Mouse (Mus musculus) hindbrain, embryonic 14.5 days (tissue): ENCODE results near the gene Arv1. TPM values are rescaled to one million over a fixed set of nuclear protein-coding genes. Genes with fewer than 3 reads are reported as not detected.

Experiments used
- ATAC-seq: fragments of 200-750 bp; cut with Nextera tagmentation; 2 replicates; pipeline ENCODE4 v1.8.0; 2017; ENCODE audit warnings: moderate number of reproducible peaks, mild to moderate bottlenecking, moderate TSS enrichment, moderate library complexity; ENCODE audit not compliant: low FRiP score
- DNase-seq: peaks from one replicate; pipeline ENCODE4 v3.0.0-alpha.2; 2015; ENCODE audit warnings: low spot score
- H3K27ac ChIP-seq: fragments of 300-500 bp; sonication (generic); 2 replicates; pipeline ENCODE4 v1.5.1; 2014; ENCODE audit warnings: mild to moderate bottlenecking, moderate library complexity
- H3K27me3 ChIP-seq: fragments of 300-500 bp; sonication (generic); 2 replicates; pipeline ENCODE4 v1.6.1; 2014; ENCODE audit warnings: mild to moderate bottlenecking, low read length, mixed read lengths; ENCODE audit not compliant: control insufficient read depth, insufficient read depth
- H3K36me3 ChIP-seq: fragments of 300-500 bp; sonication (generic); replicated peaks from 2 replicates; pipeline ENCODE4 v1.6.1; 2014; ENCODE audit not compliant: control insufficient read depth, insufficient read depth
- H3K4me1 ChIP-seq: fragments of 300-500 bp; sonication (generic); replicated peaks from 2 replicates; pipeline ENCODE4 v1.6.1; 2014; ENCODE audit warnings: antibody characterized with exemption, low read length, mixed read lengths; ENCODE audit not compliant: control insufficient read depth, insufficient read depth
- H3K4me2 ChIP-seq: fragments of 300-500 bp; sonication (generic); replicated peaks from 2 replicates; pipeline ENCODE4 v1.6.1; 2014; ENCODE audit warnings: mild to moderate bottlenecking, moderate library complexity
- H3K4me3 ChIP-seq: fragments of 300-500 bp; sonication (generic); replicated peaks from 2 replicates; pipeline ENCODE4 v1.5.1; 2014; ENCODE audit warnings: mild to moderate bottlenecking, low read length
- H3K9ac ChIP-seq: fragments of 300-500 bp; sonication (generic); 2 replicates; pipeline ENCODE4 v1.6.1; 2014
- H3K9me3 ChIP-seq: fragments of 300-500 bp; sonication (generic); 2 replicates; pipeline ENCODE4 v1.6.1; 2016; ENCODE audit warnings: low read length; ENCODE audit not compliant: control insufficient read depth
- WGBS: fragments of 180-500 bp; shearing (Covaris S2); extraction: QIAGEN DNeasy Blood & Tissue Kit; methylation state at CpG from one replicate; pipeline ENCODE4 v1.1.7; 2014; 5-methylcytosine and 5-hydroxymethylcytosine counted together
- polyA plus RNA-seq: library from polyadenylated mRNA; unstranded; fragments of >200 nt; fragmentation: Nextera tagmentation; extraction: Ambion mirVana; gene quantifications from 2 replicates; pipeline ENCODE4 v1.2.1, GENCODE M21; 2014

Gene Arv1
- polyA plus RNA-seq, 1 experiment from 2014 or later = 32.0 TPM

DNA sequence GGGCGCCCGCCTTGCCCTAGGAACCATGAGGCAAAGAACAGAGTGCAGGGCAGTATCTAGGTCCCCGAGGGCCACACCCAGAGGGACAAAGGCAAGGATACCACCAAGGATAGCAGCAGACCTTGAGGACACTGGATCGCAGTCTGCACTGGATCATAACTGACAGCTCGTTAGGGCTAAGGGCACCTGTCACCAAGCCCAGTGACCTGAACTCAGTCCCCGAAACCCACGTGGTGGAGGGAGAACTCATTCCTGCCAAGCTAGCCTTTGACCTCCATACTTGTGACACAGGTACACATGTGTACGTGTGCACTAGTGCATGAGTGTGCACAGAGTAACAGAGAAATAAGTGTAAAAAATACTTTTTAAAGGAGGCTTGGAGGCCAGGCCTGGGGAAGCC lies 6.2 kb upstream of the Arv1 start:
- Histone ChIP-seq H3K4me2 (no peak overlapping the region), H3K27ac (no peak overlapping the region), H3K9ac (no peak overlapping the region), H3K4me3 (no peak overlapping the region), H3K27me3 (no peaks in the 10 kb centered on the region), H3K36me3 (peaks cover 33% of the 10 kb centered on the region), H3K4me1 (peaks cover 7% of the 10 kb centered on the region; the same call in 1 of the 2 replicates), H3K9me3 (no peaks in the 10 kb centered on the region)
- WGBS = 85% methylated on average over 8 of the region's 8 CpGs
- DNase-seq (no peak), ATAC-seq (no peak)

DNA sequence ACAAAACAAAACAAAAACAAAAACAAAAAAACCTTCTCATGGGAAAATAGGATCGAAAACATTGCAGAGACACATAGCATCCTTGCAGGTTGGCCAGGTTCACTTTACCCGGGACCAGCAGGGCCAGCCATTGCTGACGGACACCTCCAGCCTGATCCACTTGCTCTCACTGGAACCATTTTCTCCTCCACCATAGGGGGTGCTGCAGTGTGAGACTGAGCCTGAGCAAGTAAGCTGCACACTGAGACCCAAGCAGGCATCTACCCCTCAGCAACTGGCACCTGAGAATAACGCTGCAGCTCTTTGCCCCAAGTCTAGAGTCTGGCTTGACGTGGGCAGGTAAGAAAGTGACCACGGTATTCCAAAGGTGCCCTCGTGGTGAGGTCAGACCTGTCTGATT lies 1.8 kb upstream of the Arv1 start:
- Histone ChIP-seq H3K36me3 (peaks cover 2% of the 10 kb centered on the region; the same call in 1 of the 2 replicates), H3K9me3 (no peaks in the 10 kb centered on the region), H3K9ac (no peak overlapping the region), H3K27ac (no peak overlapping the region), H3K4me2 (peak overlapping the region; percentile 68; the same call in 1 of the 2 replicates), H3K4me1 (peaks cover 22% of the 10 kb centered on the region), H3K27me3 (no peaks in the 10 kb centered on the region), H3K4me3 (no peak overlapping the region)
- 79% methylated on average over 7 of the region's 7 CpGs for WGBS
- no peak for ATAC-seq
- no peak for DNase-seq

DNA sequence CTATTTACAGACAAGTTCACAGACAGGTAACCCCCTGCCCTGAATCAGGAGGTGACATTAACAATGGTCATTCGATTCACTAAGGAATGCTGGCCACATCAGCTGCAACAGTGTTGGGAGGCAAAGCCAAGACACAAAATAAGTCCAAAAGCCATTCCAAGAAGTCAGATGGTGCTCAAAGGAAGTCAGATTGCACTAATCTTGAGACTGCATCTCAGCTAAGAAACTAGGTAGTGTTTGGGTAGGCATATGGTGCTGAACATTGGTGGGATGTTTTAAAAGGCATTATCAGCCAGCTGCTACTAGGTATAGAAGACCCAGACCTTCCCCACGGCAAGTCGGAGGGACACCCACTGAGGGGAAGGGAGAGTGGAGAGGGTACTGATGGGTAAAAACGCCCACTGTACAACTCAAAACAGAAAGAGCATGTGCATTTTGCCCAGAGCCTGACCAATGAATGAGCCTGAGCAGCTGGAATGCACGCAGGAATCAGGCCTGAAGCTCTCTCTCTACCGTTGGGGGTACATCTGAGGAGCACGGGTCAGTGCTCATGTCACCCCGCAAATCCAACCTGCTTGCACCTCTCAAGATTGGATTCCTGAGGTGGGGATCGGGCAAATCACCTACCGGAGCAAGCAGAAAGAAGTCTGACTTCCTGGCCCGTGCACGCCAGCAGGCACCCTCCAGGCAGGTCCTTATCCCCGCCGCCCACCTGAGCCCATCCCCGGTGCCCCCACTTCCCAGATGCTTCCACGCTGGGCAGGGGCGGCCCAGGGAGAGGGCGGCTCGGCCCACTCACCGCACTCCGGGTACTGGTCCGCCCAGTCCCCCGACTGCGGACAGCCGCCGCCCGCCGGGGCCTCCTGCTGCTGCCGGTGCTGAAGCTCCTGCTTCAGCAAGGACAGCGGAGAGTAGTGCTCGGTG lies 739 bp upstream of the Arv1 start:
- H3K9me3 ChIP-seq = no peaks in the 10 kb centered on the region
- peak overlapping the region; percentile 91 for H3K4me3 ChIP-seq
- peak overlapping the region; percentile 66; the same call in 1 of the 2 replicates for H3K27ac ChIP-seq
- peak overlapping the region; percentile 89 for H3K9ac ChIP-seq
- 3% methylated on average over 31 of the region's 31 CpGs for WGBS
- H3K4me2 ChIP-seq = peak overlapping the region; percentile 68
- ATAC-seq (peak; percentile 67), DNase-seq (no peak)
- H3K36me3 ChIP-seq = peaks cover 8% of the 10 kb centered on the region; the same call in 1 of the 2 replicates
- peaks cover 22% of the 10 kb centered on the region for H3K4me1 ChIP-seq
- H3K27me3 ChIP-seq = no peaks in the 10 kb centered on the region

DNA sequence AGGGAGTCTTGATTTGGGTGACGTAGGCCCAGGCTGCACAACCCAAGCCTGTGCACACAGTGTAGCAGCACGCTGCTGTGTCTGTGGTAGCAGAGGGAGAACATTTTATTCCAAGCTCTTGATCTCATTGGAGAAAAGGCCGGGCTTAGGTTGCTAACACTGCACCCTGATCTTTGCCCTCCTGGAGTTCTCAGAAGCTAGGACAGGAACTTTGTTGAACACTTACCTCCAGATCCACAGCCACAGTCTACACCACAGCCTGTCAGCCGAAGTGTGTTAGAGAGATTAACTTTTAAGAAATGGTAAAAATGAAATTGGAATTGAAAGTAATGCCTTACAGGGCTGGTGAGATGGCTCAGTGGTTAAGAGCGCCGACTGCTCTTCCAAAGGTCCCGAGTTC lies 2.4 kb downstream of the Arv1 start:
- ATAC-seq = no peak
- no peak overlapping the region for H3K27ac ChIP-seq
- H3K4me3 ChIP-seq = no peak overlapping the region
- H3K4me2 ChIP-seq = no peak overlapping the region
- DNase-seq = no peak
- no peak overlapping the region for H3K9ac ChIP-seq
- 98% methylated on average over 7 of the region's 7 CpGs for WGBS
- no peaks in the 10 kb centered on the region for H3K27me3 ChIP-seq
- H3K4me1 ChIP-seq = peaks cover 22% of the 10 kb centered on the region
- H3K36me3 ChIP-seq = peaks cover 39% of the 10 kb centered on the region
- no peaks in the 10 kb centered on the region for H3K9me3 ChIP-seq

DNA sequence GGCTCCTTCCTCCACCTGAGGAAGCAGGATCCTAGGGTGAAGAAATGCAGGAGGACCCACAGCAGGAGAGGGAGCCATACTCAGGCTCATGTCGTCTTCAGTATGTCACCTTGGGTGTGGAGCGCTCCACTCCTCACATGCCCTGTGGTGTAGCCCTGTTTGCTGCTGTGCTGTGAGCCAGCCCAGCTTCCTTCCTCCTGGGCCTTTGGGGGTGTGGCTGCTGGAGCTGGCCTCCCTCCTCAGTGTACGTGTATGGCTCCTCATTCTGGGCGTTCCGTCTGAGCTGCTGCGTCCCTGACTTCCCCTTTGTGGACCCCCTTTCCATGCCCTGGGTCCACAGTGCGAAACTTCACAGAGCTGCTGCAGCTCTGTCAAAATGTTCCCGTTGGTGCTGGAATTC lies 10.9 kb downstream of the Arv1 start:
- Histone ChIP-seq H3K36me3 (peaks cover 74% of the 10 kb centered on the region), H3K9me3 (no peaks in the 10 kb centered on the region), H3K9ac (no peak overlapping the region), H3K27me3 (no peaks in the 10 kb centered on the region), H3K4me2 (no peak overlapping the region), H3K4me3 (no peak overlapping the region), H3K27ac (no peak overlapping the region), H3K4me1 (no peaks in the 10 kb centered on the region)
- no peak for DNase-seq
- WGBS = 91% methylated on average over 8 of the region's 8 CpGs
- no peak for ATAC-seq

DNA sequence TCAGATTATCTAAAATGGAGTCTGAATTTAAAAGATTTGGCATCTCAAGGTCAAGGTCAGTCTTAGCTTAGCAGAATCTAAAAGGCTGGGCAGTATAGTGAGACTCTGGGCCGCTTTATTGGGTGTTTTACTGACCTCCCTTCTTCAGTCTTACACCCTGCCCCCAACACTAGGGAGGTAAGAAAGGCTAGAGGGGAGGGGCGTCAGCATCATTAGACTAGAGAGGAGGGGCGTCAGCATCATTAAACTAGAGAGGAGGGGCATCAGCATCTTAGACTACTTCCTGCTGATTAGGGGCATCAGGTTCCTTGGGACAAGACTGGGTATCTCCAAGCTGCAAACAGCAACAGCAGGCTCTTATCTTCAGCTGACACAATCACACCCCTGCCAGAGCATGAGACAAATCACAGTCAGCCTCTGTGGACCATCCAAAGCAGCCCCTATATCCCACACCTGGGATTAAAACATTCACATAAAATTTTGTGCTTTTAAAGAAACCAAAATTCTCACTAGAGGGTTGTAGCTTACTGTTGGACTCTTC lies 13.5 kb downstream of the Arv1 start:
- DNase-seq (no peak), ATAC-seq (no peak)
- H3K9ac ChIP-seq = no peak overlapping the region
- no peaks in the 10 kb centered on the region for H3K9me3 ChIP-seq
- no peaks in the 10 kb centered on the region for H3K4me1 ChIP-seq
- H3K27ac ChIP-seq = no peak overlapping the region
- WGBS = 70% methylated on average over 3 of the region's 3 CpGs
- H3K4me3 ChIP-seq = no peak overlapping the region
- H3K27me3 ChIP-seq = no peaks in the 10 kb centered on the region
- H3K4me2 ChIP-seq = no peak overlapping the region
- H3K36me3 ChIP-seq = peaks cover 48% of the 10 kb centered on the region

DNA sequence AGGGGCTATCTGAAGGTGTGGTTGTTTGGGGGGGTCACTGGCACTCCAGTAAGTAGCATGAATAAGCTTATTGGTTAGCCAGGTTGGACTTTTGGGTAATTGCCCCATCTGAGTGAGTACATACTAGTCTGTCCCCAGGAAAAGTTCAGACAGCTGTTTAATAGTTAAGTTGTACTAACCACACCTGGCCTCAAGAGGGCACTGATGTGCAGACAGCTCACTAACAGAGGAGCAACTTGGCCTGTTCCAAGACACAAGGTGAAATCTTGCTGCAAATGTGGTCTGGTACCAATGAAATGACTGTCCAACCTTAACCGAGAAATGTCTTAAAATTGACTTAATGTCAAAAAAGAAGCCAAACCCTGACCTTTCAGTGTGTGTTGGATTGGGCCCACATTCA lies 17.3 kb downstream of the Arv1 start:
- WGBS = 80% methylated on average over 1 of the region's 1 CpGs
- Histone ChIP-seq H3K4me2 (no peak overlapping the region), H3K4me3 (no peak overlapping the region), H3K4me1 (no peaks in the 10 kb centered on the region), H3K27ac (no peak overlapping the region), H3K36me3 (peaks cover 9% of the 10 kb centered on the region), H3K9me3 (no peaks in the 10 kb centered on the region), H3K9ac (no peak overlapping the region), H3K27me3 (no peaks in the 10 kb centered on the region)
- ATAC-seq (no peak; the same call in 1 of the 2 replicates), DNase-seq (peak; percentile 65)

DNA sequence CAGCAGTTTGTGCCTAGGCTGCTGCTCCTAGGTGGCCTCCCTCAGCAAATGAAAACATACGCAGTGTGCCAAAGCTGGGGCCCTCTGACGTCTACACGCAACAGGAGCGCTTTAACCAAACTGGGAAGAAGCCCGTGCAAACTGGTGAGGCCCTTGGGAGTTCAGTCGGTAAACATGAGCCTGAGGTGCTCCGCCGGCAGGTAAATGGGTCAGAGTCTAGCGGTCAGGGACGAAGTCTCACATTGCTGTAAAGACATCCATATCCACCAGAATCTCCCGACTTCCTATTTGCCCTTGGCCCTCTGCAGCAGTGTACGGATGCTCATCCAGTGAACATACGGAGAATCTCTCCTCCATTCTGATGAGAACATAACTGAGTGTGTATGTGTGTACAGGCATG lies 24.7 kb downstream of the Arv1 start:
- no peak overlapping the region for H3K9ac ChIP-seq
- H3K27me3 ChIP-seq = peaks cover 25% of the 10 kb centered on the region
- ATAC-seq = no peak
- 80% methylated on average over 13 of the region's 13 CpGs for WGBS
- H3K4me2 ChIP-seq = no peak overlapping the region
- no peak overlapping the region for H3K27ac ChIP-seq
- no peak overlapping the region for H3K4me3 ChIP-seq
- DNase-seq = no peak
- H3K36me3 ChIP-seq = no peaks in the 10 kb centered on the region
- H3K4me1 ChIP-seq = peaks cover 7% of the 10 kb centered on the region; the same call in 1 of the 2 replicates
- H3K9me3 ChIP-seq = no peaks in the 10 kb centered on the region

DNA sequence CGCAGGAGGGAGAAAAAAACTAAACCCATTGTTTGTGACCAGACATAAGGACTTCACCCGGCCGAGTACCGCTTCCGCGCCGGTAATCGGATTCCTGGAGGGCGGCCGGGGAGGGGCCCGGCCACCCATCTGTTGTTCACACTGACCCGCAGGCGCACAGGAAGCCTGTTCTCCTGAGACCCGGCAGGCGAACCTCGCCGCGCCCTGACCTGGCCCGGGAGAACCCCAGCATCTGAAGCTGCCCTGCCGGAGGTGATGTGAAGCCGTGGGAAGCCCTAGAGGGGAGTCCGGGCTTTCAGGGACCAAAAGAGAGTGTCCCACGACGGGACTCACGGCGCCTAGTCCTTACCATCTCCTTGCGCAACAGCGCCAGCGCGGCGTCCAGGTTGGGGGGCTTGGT lies 29.3 kb downstream of the Arv1 start:
- Histone ChIP-seq H3K27ac (no peak overlapping the region), H3K4me1 (peaks cover 7% of the 10 kb centered on the region; the same call in 1 of the 2 replicates), H3K36me3 (no peaks in the 10 kb centered on the region), H3K9ac (peak overlapping the region; percentile 44), H3K27me3 (peaks cover 44% of the 10 kb centered on the region), H3K9me3 (no peaks in the 10 kb centered on the region), H3K4me2 (peak overlapping the region; percentile 74), H3K4me3 (peak overlapping the region; percentile 45)
- DNase-seq (no peak), ATAC-seq (no peak)
- WGBS = under 1% methylated on average over 31 of the region's 31 CpGs
